Mouse (Mus musculus) bone marrow macrophage, adult 2 months (primary cell): ENCODE data around the gene Nop10.

ENCODE experiments used
- CTCF ChIP-seq: IDR thresholded peaks from 2 replicates; pipeline ENCODE4 v1.5.1; 2012; ENCODE audit warnings: low read depth, mild to moderate bottlenecking, low read length, moderate library complexity
- POLR2A ChIP-seq: IDR thresholded peaks from 2 replicates; pipeline ENCODE4 v1.6.1; 2012; ENCODE audit warnings: mild to moderate bottlenecking, low read depth, low read length, borderline replicate concordance

DNA sequence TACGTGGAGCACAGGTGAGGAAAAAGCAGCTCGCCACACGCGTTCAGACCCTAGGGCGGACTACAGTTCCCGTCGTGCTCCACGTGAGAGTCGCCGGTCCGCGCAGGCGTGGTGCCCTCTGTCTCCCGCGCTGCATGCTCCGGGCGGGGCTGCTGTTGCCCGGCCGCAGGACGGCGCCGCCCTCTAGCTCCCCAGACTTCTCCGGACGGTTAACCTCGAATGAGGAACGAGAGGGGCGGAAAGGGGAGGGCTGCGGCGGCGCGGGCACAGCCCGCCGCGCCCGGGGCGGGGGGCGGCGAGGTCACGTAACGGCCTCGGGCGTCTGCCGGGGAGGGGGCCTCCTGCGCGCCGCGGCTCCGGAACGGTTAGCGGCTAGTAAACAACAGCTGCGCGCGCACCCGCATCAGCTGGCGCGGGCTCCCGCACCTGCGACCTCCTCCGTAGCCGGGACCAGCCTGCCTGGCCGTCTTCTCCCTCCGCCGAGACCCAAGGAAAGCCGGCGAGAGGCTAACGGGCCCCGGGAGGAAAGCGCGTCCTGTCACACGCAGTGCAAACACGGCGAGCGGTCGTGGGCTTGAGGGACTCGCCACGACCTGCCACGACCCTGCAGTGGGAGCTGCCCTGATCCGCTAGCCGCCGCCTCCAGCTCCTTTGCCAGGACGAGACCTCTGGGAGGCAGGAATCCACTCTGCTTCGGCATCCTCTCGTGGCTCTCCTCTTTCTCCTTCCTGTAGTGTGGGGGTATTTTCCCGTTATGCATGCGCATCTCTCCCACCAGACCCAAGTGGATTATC lies 3.9 kb downstream of the Nop10 start, which contains the start of gene Slc12a6:
- TF ChIP-seq CTCF (no peak), POLR2A (no peak)
